Mouse (Mus musculus): Measurements from ENCODE around the gene Inhbc. TPM values are rescaled to one million over a fixed set of nuclear protein-coding genes. Genes with fewer than 3 reads are reported as not detected.

The Inhbc gene
- total RNA-seq (2021), result not detected
- long read RNA-seq, experiment 1, result 0 reads
- long read RNA-seq, experiment 2, result 0 reads

GRCm38 (mm10) chr10:127369834-127370820, at the start of gene Inhbc:
Gene Inhbc, minus strand, starts transcription at chr10:127370431.
- Histone ChIP-seq H3K4me3 (no peak within 1 kb of the TSS), H3K27ac (no peak within 1 kb of the TSS)
- DNase-seq (ENCODE audit: low spot score in 2 of 2), result no peak
- TF ChIP-seq CTCF (conservative IDR thresholded peaks at IDR 0.05), result no peak

- no peak for TF ChIP-seq CTCF (conservative IDR thresholded peaks at IDR 0.05)
- no peak overlapping the region for H3K4me3 ChIP-seq
- no peak for DNase-seq (ENCODE audit: low spot score in 2 of 2)
- H3K27ac ChIP-seq, result no peak overlapping the region
Observed at GRCm38 (mm10) chr10:127414141-127414540, 43.9 kb upstream of the Inhbc start.

DNA sequence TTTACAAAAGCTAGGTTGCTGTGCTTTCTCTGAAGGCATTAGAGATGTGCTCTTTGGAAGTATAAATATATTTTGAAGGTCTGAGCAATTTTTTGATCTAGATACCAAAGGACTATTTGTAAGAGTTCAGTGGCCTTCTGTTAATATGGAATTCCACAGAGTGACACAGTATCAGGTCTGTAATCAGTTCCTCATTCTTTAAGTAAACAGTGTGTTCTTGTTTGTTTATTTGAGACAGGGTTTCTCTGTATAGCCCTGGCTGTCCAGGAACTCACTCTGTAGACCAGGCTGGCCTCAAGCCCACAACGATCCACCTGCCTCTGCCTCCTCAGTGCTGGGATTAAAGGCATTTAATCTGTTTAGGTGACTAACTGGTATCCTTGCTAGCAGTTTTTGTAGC, 43.4 kb upstream of the Inhbc start:
- H3K4me3 ChIP-seq, result no peak overlapping the region
- TF ChIP-seq CTCF (conservative IDR thresholded peaks at IDR 0.05), result no peak
- no peak for DNase-seq (ENCODE audit: low spot score in 2 of 2)
- H3K27ac ChIP-seq, result no peak overlapping the region

GRCm38 (mm10) chr10:127412776-127413175, 42.5 kb upstream of the Inhbc start:
- no peak for DNase-seq (ENCODE audit: low spot score in 2 of 2)
- H3K27ac ChIP-seq, result no peak overlapping the region
- no peak for TF ChIP-seq CTCF (conservative IDR thresholded peaks at IDR 0.05)
- H3K4me3 ChIP-seq, result no peak overlapping the region

GRCm38 (mm10) chr10:127412101-127412500, 41.9 kb upstream of the Inhbc start:
- Histone ChIP-seq H3K4me3 (no peak overlapping the region), H3K27ac (no peak overlapping the region)
- no peak for DNase-seq (ENCODE audit: low spot score in 2 of 2)
- TF ChIP-seq CTCF (conservative IDR thresholded peaks at IDR 0.05), result no peak

- H3K4me3 ChIP-seq, result no peak overlapping the region
- H3K27ac ChIP-seq, result no peak overlapping the region
- TF ChIP-seq CTCF (conservative IDR thresholded peaks at IDR 0.05), result no peak
- DNase-seq (ENCODE audit: low spot score in 2 of 2), result no peak
Observed at GRCm38 (mm10) chr10:127407391-127407790, 37.2 kb upstream of the Inhbc start.

DNA sequence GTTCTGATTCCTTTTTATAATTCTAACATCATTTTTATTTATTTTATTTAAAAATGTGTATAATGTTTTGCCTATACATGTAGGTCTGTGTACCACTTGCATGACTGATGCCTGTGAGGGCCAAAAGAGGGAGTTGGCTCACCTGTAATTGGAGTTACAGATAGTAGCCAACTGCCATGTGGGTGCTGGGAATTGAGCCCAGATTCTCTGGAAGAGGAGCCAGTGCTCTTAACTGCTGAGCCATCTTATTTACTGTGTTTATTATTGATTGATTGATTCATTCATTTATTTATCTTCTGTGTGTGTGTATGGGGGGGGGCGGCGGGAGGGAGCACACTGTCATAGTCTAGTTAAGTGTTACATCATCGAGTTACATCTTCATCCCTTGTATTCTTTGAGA, 34.5 kb upstream of the Inhbc start:
- TF ChIP-seq CTCF (conservative IDR thresholded peaks at IDR 0.05), result no peak
- DNase-seq (ENCODE audit: low spot score in 2 of 2), result no peak
- no peak overlapping the region for H3K4me3 ChIP-seq
- H3K27ac ChIP-seq, result no peak overlapping the region

DNA sequence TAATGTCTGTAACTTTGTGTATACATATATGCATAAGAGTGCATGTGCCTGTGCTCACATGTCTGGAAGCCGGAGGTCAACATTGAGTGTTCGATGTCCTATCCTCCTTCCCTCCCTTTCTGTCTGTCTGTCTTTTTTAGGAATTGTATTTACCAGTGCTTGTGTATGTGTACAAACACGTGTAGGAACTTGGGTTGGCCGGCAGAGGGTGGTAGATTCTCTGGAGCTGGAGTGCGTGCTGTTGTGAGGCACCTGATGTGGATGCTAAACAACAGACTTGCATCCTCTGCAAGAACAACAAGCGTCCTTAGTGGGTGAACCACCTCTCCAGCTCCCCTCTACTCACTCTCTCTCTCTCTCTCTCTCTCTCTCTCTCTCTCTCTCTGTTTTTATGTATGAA, 21.5 kb upstream of the Inhbc start:
- Histone ChIP-seq H3K27ac (no peak overlapping the region), H3K4me3 (no peak overlapping the region)
- DNase-seq (ENCODE audit: low spot score in 2 of 2), result no peak
- TF ChIP-seq CTCF (conservative IDR thresholded peaks at IDR 0.05), result peak; percentile 46

GRCm38 (mm10) chr10:127381743-127382134, 11.5 kb upstream of the Inhbc start:
- DNase-seq (ENCODE audit: low spot score in 2 of 2), result no peak
- no peak for TF ChIP-seq CTCF (conservative IDR thresholded peaks at IDR 0.05)
- peak overlapping the region; percentile 76 for H3K4me3 ChIP-seq
- peak overlapping the region; percentile 84; the same call in 1 of the 2 replicates for H3K27ac ChIP-seq

DNA sequence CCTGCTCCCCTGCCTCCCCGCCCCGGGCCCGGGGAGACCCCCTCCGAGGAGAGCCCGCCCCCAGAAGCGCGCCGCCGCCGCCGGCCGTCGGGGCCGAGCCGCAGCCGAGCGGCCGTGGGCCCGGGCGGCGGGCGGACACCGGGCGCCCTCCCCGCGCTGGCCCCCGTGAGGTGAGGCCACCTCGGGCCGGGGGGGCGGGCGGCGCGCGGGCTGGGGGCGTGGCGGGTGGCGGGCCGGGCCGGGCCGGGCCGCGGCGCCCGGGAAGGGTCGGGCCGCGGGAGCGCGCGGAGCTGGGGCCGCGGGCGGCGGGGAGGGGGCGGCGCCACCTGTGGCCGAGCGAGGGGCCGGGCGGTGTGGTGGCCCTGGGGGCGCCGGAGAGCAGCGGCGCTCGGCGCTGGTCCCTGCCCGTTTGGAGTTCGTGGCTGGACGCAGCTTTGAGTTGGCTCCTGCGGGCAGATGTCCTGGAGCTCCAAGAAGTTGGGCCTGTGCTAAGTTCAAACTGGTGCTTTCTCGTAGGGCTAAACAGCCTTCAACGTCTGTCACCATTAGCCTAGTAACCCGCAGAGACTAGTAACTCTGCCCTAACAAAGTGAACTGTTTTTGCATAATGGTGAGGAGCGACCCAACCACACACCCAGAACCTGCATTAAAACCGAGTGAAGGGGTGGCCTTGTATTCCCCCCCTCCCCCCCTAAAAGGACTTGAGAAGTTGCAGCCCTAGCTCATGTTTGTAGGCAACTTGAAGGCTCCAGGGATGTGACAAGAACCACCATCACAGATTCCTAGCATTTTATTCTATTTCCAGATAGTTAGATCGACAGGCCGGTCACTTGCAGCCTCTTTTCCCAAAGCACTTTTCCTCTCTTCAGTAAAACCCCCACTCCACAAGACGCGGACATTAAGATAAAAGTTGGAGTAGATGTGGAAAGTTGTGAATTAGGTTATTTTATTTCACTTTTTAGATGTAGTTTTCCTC, 10.8 kb upstream of the Inhbc start:
- peak; percentile 10 to 40 for DNase-seq (ENCODE audit: low spot score in 2 of 2)
- TF ChIP-seq CTCF (conservative IDR thresholded peaks at IDR 0.05), result peak; percentile 36
- H3K4me3 ChIP-seq, result peak overlapping the region; percentile 85
- peak overlapping the region; percentile 93 for H3K27ac ChIP-seq

DNA sequence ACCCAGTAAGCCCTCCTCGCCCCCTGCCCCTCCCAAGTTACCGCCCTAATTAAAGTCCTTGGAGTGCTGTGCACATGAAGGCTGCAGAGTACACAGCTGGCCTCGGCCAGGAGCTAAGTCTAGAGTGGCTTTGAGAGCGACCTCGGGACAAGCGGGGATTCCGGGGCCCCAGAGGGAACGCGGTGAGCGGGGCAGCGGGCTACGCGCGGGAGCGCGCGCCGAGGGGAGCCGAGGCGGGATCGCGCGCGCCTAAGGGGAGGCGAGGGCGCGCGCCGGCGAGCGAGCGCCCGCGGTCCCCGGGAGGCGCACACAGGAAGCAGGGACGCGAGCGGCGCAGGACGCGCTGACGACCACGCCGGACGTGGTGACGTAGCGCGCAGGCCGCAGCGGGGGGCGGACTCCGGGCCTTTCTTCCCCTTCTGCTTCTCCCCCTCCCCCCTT, 10.0 kb upstream of the Inhbc start, which contains the start of gene R3hdm2:
R3hdm2 (plus strand) TSS at position 77 of the 441 bp plus-strand sequence.
- TF ChIP-seq CTCF (conservative IDR thresholded peaks at IDR 0.05), result no peak
- peak within 1 kb of the TSS; percentile 93 for H3K27ac ChIP-seq
- peak within 1 kb of the TSS; percentile 85 for H3K4me3 ChIP-seq
- peak; percentile 91 to 92 for DNase-seq (ENCODE audit: low spot score in 2 of 2)

DNA sequence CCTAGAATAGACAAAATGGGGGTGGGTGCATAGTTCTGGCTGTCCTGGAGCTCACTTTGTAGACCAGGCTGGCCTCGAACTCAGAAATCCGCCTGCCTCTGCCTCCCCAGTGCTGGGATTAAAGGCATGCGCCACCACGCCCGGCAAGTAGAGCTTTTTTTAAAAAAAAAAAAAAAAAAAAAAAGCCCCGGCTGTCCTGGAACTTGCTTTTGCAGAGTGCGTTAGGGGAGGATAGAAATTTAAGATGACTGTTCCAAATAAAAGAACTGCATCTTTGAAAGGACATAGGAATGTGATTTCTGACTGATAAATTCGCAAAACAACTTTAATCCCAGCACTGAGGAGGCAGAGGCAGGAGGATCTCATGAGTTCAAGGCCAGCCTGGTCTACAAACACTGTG, 9.4 kb upstream of the Inhbc start:
- no peak for TF ChIP-seq CTCF (conservative IDR thresholded peaks at IDR 0.05)
- DNase-seq (ENCODE audit: low spot score in 2 of 2), result no peak
- peak overlapping the region; percentile 85 for H3K4me3 ChIP-seq
- H3K27ac ChIP-seq, result peak overlapping the region; percentile 93

DNA sequence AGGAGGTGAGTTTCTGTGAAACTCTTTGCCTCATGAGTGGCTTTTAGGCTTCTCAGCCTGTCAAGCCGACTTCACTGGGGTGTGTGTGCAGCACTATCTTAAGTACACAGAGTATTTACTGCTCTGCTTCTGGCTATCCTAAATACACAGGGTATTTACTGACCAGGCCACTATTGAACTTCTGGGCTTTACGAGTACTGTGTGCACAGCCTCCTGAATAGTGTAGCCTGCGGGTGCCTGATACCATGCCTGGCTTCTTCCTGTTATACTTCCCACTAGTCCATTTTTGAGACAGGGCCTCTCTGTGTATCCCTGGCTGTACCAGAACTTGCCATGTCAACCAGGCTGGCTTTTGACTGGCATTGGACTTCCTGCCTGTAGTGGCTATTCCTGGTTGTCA, 7.5 kb upstream of the Inhbc start:
- DNase-seq (ENCODE audit: low spot score in 2 of 2), result no peak
- Histone ChIP-seq H3K27ac (no peak overlapping the region), H3K4me3 (no peak overlapping the region)
- no peak for TF ChIP-seq CTCF (conservative IDR thresholded peaks at IDR 0.05)

Measured in layer of hippocampus, adult 2 months (tissue).